Mouse (Mus musculus): ENCODE measurements at regions not wholly inside any gene's neighbourhood (a gene's known extent, or its start where the extent isn't known, plus 50 kb on each side); places are given as distances from the start of the nearest gene placed in this dataset.
"Not testable (repeated sequence)": the region's sequence is repeated elsewhere in the genome, so short reads cannot be mapped to it uniquely, and the experiment has no call there.

GRCm38 (mm10) chr6:66395147-66395546, 140.0 kb upstream of the Mad2l1 start:
- no peak for DNase-seq (ENCODE audit: low spot score in 2 of 2)

DNA sequence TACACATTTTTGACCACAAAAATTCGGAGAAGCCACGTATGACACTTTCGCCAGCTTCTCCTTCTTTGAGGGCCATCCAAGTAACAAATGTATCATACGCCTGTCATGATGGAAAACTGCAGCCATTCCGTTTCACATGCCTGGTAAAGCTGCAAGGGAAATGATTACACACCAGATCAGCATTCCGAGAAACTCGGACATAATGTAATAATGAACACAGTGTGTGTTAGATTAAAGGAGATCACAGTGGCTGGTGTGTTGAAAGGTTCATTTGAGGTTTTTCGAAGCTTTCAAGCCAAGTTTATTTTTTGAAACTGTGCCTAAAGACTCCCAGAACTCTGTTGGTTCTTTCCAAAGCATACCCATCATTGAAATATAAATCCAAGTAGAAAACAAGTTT, 137.8 kb upstream of the Mad2l1 start:
- no peak for DNase-seq (ENCODE audit: low spot score in 2 of 2)

GRCm38 (mm10) chr6:66398674-66399073, 136.5 kb upstream of the Mad2l1 start:
- no peak for DNase-seq (ENCODE audit: low spot score in 2 of 2)

- DNase-seq (ENCODE audit: low spot score in 2 of 2), result no peak
Measured at GRCm38 (mm10) chr6:66399091-66399755, 136.0 kb upstream of the Mad2l1 start.

DNA sequence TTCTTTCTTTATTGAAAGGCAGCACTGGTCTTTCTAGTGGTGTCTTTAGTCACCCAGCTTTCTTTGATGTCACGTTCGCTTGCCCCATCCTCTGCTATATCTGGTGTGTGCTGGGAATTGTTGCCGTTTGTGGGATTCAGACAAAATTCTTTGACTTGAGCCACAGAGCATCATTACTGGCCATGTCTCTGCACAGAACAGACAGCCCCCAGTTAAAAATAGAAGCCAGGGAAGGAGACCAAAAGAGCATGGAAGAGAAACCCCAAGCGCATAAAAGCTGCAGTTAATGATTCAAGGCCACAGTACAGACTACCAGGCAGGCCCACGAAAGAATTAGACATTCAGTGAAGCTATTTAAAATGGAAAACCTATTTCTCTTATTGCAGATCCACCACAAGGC, 133.7 kb upstream of the Mad2l1 start:
- no peak for DNase-seq (ENCODE audit: low spot score in 2 of 2)

DNA sequence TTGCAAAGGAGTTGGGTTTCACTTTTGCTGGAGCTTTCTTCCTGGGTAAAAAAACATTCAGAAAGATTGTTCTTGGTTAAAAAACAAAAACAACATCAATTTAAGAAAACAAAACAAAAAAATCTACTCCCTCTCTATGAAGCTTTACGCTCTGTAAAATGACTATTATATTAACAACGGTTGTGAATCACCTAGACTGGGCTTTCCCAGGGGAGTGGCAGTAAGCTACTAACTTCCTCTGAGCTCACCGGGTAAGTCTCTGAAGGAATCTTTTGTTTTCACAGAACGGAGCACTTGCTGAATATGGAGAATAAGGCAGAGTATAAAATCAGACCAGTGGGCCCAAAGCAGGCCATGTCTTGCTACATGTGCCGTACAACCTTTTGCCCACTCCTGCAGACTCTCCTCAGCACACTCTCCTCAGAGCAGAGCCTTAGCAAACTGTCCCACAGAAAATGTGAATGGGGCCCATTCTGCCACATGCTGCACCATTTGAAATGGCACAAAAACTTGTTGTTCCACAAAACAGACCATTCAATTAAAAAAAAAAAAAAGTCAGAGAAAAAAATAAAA, 133.2 kb upstream of the Mad2l1 start:
- no peak for DNase-seq (ENCODE audit: low spot score in 2 of 2)

GRCm38 (mm10) chr6:66414822-66415221, 120.4 kb upstream of the Mad2l1 start:
- DNase-seq (ENCODE audit: low spot score in 2 of 2), result peak; percentile 31 to 46

GRCm38 (mm10) chr6:66419452-66420041, 115.6 kb upstream of the Mad2l1 start:
- DNase-seq (ENCODE audit: low spot score in 2 of 2), result no peak

DNA sequence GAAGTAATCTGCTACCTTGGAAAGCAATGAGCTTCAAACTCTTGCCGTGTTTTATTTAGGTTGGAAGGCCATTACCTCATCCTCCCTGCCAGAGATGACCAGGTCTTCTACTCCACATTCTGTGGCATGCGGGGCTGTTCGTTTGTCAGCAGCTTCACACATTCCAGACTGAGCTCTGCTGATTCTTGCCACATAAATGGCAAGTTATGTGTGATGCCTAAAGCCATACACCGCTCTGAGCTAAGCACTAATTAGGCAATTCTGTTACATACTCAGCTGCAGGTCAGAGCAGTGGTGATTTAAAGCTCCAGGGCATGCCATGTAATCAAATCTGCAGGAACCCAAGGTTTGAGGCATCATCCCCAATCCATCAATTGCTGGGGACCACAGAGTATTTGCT, 106.8 kb upstream of the Mad2l1 start:
- DNase-seq (ENCODE audit: low spot score in 2 of 2), result no peak

GRCm38 (mm10) chr6:66450408-66450807, 84.8 kb upstream of the Mad2l1 start:
- not testable (repeated sequence) for DNase-seq (ENCODE audit: low spot score in 2 of 2)

DNA sequence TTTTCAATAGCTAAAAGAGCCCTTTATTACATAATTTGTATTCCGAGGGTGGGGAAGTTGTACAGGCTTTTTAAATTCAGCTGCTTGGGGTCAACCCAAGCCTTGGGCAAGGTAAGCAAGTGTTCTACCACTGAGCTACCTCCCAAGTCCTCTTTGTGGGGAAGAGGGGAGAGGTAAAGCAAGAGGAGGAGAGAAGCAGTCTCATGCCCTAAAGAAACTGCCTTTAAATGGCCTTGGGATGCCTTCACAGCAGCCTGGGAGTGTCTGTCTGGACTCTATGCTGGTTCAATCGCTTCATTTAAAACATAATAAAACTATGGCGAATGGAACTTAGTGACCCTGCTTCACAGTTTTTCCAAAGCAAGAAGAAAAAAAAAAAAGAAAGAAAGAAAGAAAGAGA, 77.0 kb upstream of the Mad2l1 start:
- no peak for DNase-seq (ENCODE audit: low spot score in 2 of 2)

DNA sequence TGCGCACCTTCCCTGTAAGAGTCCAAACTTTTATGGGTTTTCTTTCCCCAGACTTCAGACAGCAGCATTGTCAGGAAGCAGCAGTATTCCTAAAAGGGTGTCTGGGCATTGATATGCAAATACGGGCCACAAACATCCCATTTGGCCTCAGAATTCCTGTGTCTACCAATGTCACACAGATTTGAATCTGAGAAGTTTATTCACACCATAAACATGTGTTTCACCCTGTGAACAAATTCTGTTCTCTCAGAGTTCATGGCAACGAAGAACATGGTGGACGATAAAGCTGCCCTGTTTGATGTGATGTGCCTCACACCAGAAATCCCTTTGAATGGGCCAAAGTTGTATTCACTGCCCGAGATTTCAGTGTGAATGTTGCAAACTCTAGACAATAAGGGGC, 70.7 kb upstream of the Mad2l1 start:
- DNase-seq (ENCODE audit: low spot score in 2 of 2), result no peak

DNA sequence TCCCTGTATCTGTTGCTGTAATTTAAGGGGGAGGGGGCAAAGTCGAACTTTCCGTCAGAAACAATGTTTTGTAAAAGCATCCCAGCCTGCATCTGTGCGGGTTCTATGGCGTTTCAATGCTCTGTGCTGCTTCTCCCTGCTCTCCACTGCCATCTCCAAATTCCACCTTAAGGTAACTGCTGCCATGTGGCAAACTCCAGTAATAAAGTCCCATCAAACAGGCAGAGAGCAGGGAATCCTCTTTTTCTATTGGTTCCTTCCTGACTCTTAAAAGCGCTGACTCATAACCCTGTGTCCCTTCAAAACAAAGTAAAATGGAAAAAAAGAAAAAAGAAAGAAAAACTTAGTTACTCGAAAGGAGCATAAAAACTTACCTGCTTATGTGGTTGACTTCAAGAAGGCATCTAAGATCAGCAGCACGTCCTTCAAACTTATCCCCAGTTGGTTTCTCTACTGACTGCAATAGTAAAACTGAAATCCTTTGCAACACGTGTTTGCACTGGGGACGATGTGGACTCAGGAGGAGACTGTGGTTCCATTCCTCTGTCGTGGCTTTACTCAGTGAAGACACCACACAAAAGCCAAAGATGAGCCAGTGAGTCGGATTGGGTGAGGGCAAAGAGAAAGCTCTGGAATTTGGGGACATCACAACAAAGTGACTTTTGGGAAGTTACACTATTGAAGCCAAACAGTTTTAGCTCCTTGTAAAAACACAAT, 69.9 kb upstream of the Mad2l1 start:
- no peak for DNase-seq (ENCODE audit: low spot score in 2 of 2)

GRCm38 (mm10) chr6:66466757-66467156, 68.4 kb upstream of the Mad2l1 start:
- DNase-seq (ENCODE audit: low spot score in 2 of 2), result no peak

DNA sequence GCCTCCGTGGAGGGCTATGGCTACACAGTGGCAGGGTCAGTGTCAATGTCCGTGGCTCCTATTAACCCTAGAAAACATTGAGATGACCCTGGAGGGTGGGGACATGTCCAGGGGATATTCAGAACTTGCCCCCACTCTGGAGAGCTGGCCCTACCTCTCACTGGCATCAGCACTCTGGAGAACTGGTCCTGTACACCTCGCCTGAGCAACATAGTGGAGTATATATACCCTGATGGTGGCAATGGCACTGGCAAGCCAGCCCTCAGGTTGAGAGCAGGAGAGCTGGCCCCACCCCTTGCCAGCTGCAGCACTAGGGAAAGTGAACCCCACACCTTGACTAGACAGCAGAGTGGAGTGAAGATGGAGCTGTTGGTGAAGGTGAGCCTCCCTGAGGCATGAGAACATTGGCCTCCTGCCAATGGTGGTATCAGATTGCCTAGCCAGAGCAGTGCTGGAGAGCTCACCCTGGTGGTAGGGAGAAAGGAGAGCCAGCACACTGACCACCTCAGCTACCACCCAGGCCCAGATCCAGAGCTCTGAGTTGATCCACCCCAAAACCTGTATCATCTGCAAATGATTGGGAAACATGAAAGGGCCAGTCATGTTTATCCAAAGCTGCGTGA, 64.5 kb upstream of the Mad2l1 start:
- no peak for DNase-seq (ENCODE audit: low spot score in 2 of 2)

DNA sequence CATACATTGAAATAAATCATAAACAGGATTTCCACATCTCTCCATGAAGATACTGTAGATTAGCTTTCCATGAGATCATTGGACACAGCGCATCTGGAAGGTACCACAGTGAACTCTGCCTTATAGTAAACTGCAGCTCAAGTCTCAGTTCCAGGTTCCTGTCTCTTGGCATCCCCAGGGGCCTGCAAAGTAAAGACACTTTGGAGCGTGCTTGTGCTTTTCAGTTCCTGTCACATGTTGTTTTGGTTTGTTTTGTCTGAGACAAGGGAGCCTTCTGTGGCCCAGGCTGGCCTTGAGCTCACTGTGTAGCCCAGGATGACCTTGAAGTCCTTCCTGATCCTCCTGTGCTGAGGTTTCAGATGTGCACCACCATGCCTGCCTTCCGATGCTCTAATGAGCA, 63.4 kb upstream of the Mad2l1 start:
- no peak for DNase-seq (ENCODE audit: low spot score in 2 of 2)

GRCm38 (mm10) chr6:66472697-66473096, 62.5 kb upstream of the Mad2l1 start:
- no peak for DNase-seq (ENCODE audit: low spot score in 2 of 2)

- no peak for DNase-seq (ENCODE audit: low spot score in 2 of 2)
Measured at GRCm38 (mm10) chr6:66477575-66477974, 57.6 kb upstream of the Mad2l1 start.

GRCm38 (mm10) chr6:66478326-66478964, 56.7 kb upstream of the Mad2l1 start:
- no peak for DNase-seq (ENCODE audit: low spot score in 2 of 2)

GRCm38 (mm10) chr6:66479576-66479975, 55.6 kb upstream of the Mad2l1 start:
- DNase-seq (ENCODE audit: low spot score in 2 of 2), result no peak

GRCm38 (mm10) chr6:66480207-66480606, 55.0 kb upstream of the Mad2l1 start:
- DNase-seq (ENCODE audit: low spot score in 2 of 2), result no peak

GRCm38 (mm10) chr6:66482797-66483196, 52.4 kb upstream of the Mad2l1 start:
- no peak for DNase-seq (ENCODE audit: low spot score in 2 of 2)

Data from natural killer cell, adult 2 months (primary cell).